Mouse (Mus musculus) CH12.LX (cell line): ENCODE measurements around the gene Ggps1. TPM values are rescaled to one million over a fixed set of nuclear protein-coding genes. Genes with fewer than 3 reads are reported as not detected.

Experiments used
- DNase-seq: peaks from one replicate; pipeline ENCODE4 v3.0.0-alpha.2; 2013; ENCODE audit errors: extremely low read depth
- H3K27ac ChIP-seq: 2 replicates; pipeline ENCODE4 v1.5.1; 2012; ENCODE audit warnings: low read depth, mild to moderate bottlenecking, control low read depth, moderate library complexity; ENCODE audit not compliant: insufficient read depth
- H3K27me3 ChIP-seq: replicated peaks from 2 replicates; pipeline ENCODE3; 2012; ENCODE audit warnings: inconsistent platforms
- H3K36me3 ChIP-seq, 2 experiments: replicated peaks in 1 of 2; 2 replicates each; pipeline versions ENCODE3 to v1.6.1; 2012; ENCODE audit warnings: inconsistent platforms in 1 of 2, low read length in 1 of 2, mild to moderate bottlenecking in 1 of 2, mixed read lengths in 1 of 2, moderate library complexity in 1 of 2; ENCODE audit not compliant: control insufficient read depth in 1 of 2, insufficient read depth in 1 of 2
- H3K4me1 ChIP-seq, 2 experiments: 2 replicates each; pipeline ENCODE4 v1.6.1; 2012; ENCODE audit warnings: inconsistent platforms in 1 of 2, moderate library complexity in 1 of 2; ENCODE audit not compliant: insufficient read depth in 2 of 2, control insufficient read depth in 1 of 2
- H3K4me2 ChIP-seq: 2 replicates; pipeline ENCODE4 v1.6.1; 2012; ENCODE audit warnings: low read depth, mild to moderate bottlenecking, control low read depth; ENCODE audit not compliant: poor library complexity, insufficient read depth, severe bottlenecking
- H3K4me3 ChIP-seq, 3 experiments: fragments of 150-350 bp in 1 of 3; sonication (generic) in 1 of 3; replicated peaks in 1 of 3; 2 replicates each; pipeline versions ENCODE3 to v1.5.1; 2011 to 2012; ENCODE audit warnings: low read depth in 2 of 3, low read length in 2 of 3, mild to moderate bottlenecking in 2 of 3, moderate library complexity in 2 of 3, control low read depth in 1 of 3, improper control_type of control experiment in 1 of 3, inconsistent platforms in 1 of 3, mixed read lengths in 1 of 3; ENCODE audit not compliant: poor library complexity in 1 of 3
- H3K79me2 ChIP-seq: replicated peaks from 2 replicates; pipeline ENCODE4 v1.6.1; 2012; ENCODE audit warnings: mild to moderate bottlenecking, moderate library complexity; ENCODE audit not compliant: control insufficient read depth, poor library complexity, insufficient read depth, severe bottlenecking; ENCODE audit errors: extremely low read depth
- H3K9ac ChIP-seq: 2 replicates; pipeline ENCODE4 v1.6.1; 2012; ENCODE audit warnings: low read depth, mild to moderate bottlenecking, control low read depth, moderate library complexity; ENCODE audit not compliant: insufficient read depth
- H3K9me3 ChIP-seq: replicated peaks from 2 replicates; pipeline ENCODE3; 2012; ENCODE audit warnings: low read length, inconsistent platforms, mixed read lengths
- BHLHE40 ChIP-seq: IDR thresholded peaks from 2 replicates; pipeline ENCODE4 v1.6.1; 2011; ENCODE audit warnings: mild to moderate bottlenecking, low read depth, low read length, improper control_type of control experiment
- CHD1 ChIP-seq: IDR thresholded peaks from 2 replicates; pipeline ENCODE4 v1.6.1; 2012; ENCODE audit warnings: low read depth, low read length, improper control_type of control experiment, inconsistent platforms
- EP300 ChIP-seq: IDR thresholded peaks from 2 replicates; pipeline ENCODE4 v1.6.1; 2011; ENCODE audit warnings: low read length, improper control_type of control experiment
- ETS1 ChIP-seq: conservative IDR thresholded peaks from 2 replicates; pipeline ENCODE4 v1.6.1; 2012; ENCODE audit warnings: low read depth, mild to moderate bottlenecking, inconsistent platforms, low read length, improper control_type of control experiment, moderate library complexity
- HCFC1 ChIP-seq: IDR thresholded peaks from 2 replicates; pipeline ENCODE4 v1.6.1; 2012; ENCODE audit warnings: low read depth, mild to moderate bottlenecking, inconsistent platforms, low read length, improper control_type of control experiment
- IRF4 ChIP-seq: IDR thresholded peaks from 2 replicates; pipeline ENCODE4 v1.6.1; 2014; ENCODE audit warnings: low read depth, mild to moderate bottlenecking, inconsistent platforms, low read length, improper control_type of control experiment
- JUN ChIP-seq: IDR thresholded peaks from 2 replicates; pipeline ENCODE4 v1.6.1; 2011; ENCODE audit warnings: low read depth, mild to moderate bottlenecking, low read length, improper control_type of control experiment, moderate library complexity; ENCODE audit not compliant: insufficient read depth
- JUND ChIP-seq: conservative IDR thresholded peaks from 2 replicates; pipeline ENCODE4 v1.6.1; 2011; ENCODE audit warnings: low read depth, low read length, improper control_type of control experiment
- MAX ChIP-seq: IDR thresholded peaks from 2 replicates; pipeline ENCODE4 v1.6.1; 2011; ENCODE audit warnings: low read length, improper control_type of control experiment
- MEF2A ChIP-seq: IDR thresholded peaks from 2 replicates; pipeline ENCODE4 v1.6.1; 2014; ENCODE audit warnings: low read depth, mild to moderate bottlenecking, inconsistent platforms, low read length, improper control_type of control experiment, borderline replicate concordance
- MXI1 ChIP-seq: IDR thresholded peaks from 2 replicates; pipeline ENCODE4 v1.6.1; 2011; ENCODE audit warnings: mild to moderate bottlenecking, low read depth, low read length, improper control_type of control experiment
- MYC ChIP-seq: IDR thresholded peaks from 2 replicates; pipeline ENCODE4 v1.6.1; 2011; ENCODE audit warnings: low read depth, mild to moderate bottlenecking, improper control_type of control experiment, low read length
- PAX5 ChIP-seq: IDR thresholded peaks from 2 replicates; pipeline ENCODE4 v1.6.1; 2012; ENCODE audit warnings: low read length, inconsistent platforms, mixed read lengths
- RCOR1 ChIP-seq: conservative IDR thresholded peaks from 2 replicates; pipeline ENCODE4 v1.6.1; 2012; ENCODE audit warnings: low read depth, mild to moderate bottlenecking, inconsistent platforms, low read length, improper control_type of control experiment
- SIN3A ChIP-seq: IDR thresholded peaks from 2 replicates; pipeline ENCODE4 v1.6.1; 2012; ENCODE audit warnings: low read length, improper control_type of control experiment, inconsistent platforms
- TBP ChIP-seq: conservative IDR thresholded peaks from 2 replicates; pipeline ENCODE4 v1.6.1; 2011; ENCODE audit warnings: low read depth, low read length, improper control_type of control experiment
- UBTF ChIP-seq: IDR thresholded peaks from 2 replicates; pipeline ENCODE4 v1.6.1; 2012; ENCODE audit warnings: low read depth, mild to moderate bottlenecking, inconsistent platforms, low read length, improper control_type of control experiment, moderate library complexity
- ZC3H11A ChIP-seq: IDR thresholded peaks from 2 replicates; pipeline ENCODE4 v1.6.1; 2012; ENCODE audit warnings: low read depth, mild to moderate bottlenecking, inconsistent platforms, low read length, improper control_type of control experiment
- dilution Hi-C: fragments of 300-500 bp; cut with MboI; formaldehyde crosslinking; loops from 2 replicates; pipeline ENCODE4 v1.14.3; 2020; ENCODE audit warnings: low sequenced_read_pairs; ENCODE audit not compliant: extremely low pct_unique_long_range_greater_than_20kb, extremely low pct_ligation_motif_present
- in situ Hi-C: fragments of 300-500 bp; cut with MboI; formaldehyde crosslinking; loops from 3 replicates; pipeline ENCODE4 v1.14.3; 2019; ENCODE audit warnings: low sequenced_read_pairs, low pct_ligation_motif_present, low pct_unique_long_range_greater_than_20kb, mixed read lengths
- polyA plus RNA-seq: library from polyadenylated mRNA; unstranded; fragments of >175 nt; gene quantifications from 2 replicates; pipeline ENCODE4 v1.2.1, GENCODE M21; 2012; ENCODE audit warnings: low read depth; ENCODE audit not compliant: insufficient read length
- total RNA-seq, 2 experiments: library from RNA; depleted of rRNA; stranded (reverse); fragments of 300-350 nt in 1 of 2; fragments of >200 nt in 1 of 2; gene quantifications; 2 replicates each; pipeline ENCODE4 v1.2.3; 2012 to 2014

Gene Ggps1
- total and polyA plus RNA-seq, 3 experiments: 21.6 to 48.7 (median 38.0) TPM

DNA sequence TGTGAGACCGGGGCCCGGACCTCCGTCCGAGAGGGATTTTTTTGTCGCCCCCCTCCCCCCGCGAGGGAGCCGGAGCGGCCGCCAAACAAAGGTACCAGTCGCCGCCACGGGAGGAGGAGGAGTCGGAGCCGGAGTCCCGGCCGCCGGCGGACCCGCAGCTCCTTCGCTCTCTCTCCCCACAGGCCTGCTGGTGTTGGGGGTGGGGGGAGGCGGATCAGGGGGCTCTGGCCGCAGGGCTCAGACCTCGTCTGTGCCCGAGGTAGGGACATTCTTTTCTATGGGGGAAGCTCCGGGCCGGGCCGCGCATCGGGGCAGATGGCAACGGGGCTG, 619 bp upstream of the Ggps1 start:
- no peak for DNase-seq
- TF ChIP-seq UBTF (peak; percentile 55; the same call in 1 of the 2 replicates), JUND (no peak), MXI1 (peak; percentile 3; the same call in 1 of the 2 replicates)
- H3K9ac ChIP-seq: peak overlapping the region; percentile 95
- peak overlapping the region; percentile 69 to 94 (median 88) for H3K4me3 ChIP-seq
- H3K9me3 ChIP-seq: no peaks in the 10 kb centered on the region
- in situ Hi-C loops (no loop called here), dilution Hi-C loops (no loop called here)
- H3K36me3 ChIP-seq: peaks cover 3 to 26% of the 10 kb centered on the region in 2 experiments
- no peak overlapping the region for H3K4me2 ChIP-seq
- peaks cover 62% of the 10 kb centered on the region for H3K79me2 ChIP-seq
- no peaks in the 10 kb centered on the region for H3K27me3 ChIP-seq
- peak overlapping the region; percentile 83 for H3K27ac ChIP-seq
- H3K4me1 ChIP-seq: peaks cover 7 to 45% of the 10 kb centered on the region in 2 experiments

- Histone ChIP-seq H3K4me2 (peak overlapping the region; percentile 95), H3K36me3 (peaks cover 3 to 25% of the 10 kb centered on the region in 2 experiments), H3K4me1 (peaks cover 3 to 31% of the 10 kb centered on the region in 2 experiments), H3K9ac (peak overlapping the region; percentile 74), H3K9me3 (no peaks in the 10 kb centered on the region), H3K79me2 (peaks cover 53% of the 10 kb centered on the region), H3K27me3 (no peaks in the 10 kb centered on the region), H3K27ac (peak overlapping the region; percentile 80), H3K4me3 (peak overlapping the region; percentile 68 to 88 (median 71))
- in situ Hi-C loops: no loop called here
- no peak for TF ChIP-seq PAX5
- TF ChIP-seq EP300: peak; percentile 86
- peak; percentile 65 for TF ChIP-seq ETS1
- peak; percentile 92 for TF ChIP-seq SIN3A
- TF ChIP-seq JUND: peak; percentile 98
- TF ChIP-seq JUN: peak; percentile 78
- TF ChIP-seq IRF4: peak; percentile 94
- peak; percentile 29; the same call in 1 of the 2 replicates for TF ChIP-seq MAX
- 0 out of 2 replicates have a peak, but pooled peaks have one; percentile 55 for TF ChIP-seq RCOR1
- TF ChIP-seq MXI1: peak; percentile 53; the same call in 1 of the 2 replicates
- TF ChIP-seq BHLHE40: 0 out of 2 replicates have a peak, but pooled peaks have one; percentile 19
- TF ChIP-seq ZC3H11A: no peak
- TF ChIP-seq HCFC1: no peak
- peak; percentile 50; the same call in 1 of the 2 replicates for TF ChIP-seq MYC
- TF ChIP-seq MEF2A: peak; percentile 42; the same call in 1 of the 2 replicates
- TF ChIP-seq UBTF: no peak
- peak; percentile 75; the same call in 1 of the 2 replicates for TF ChIP-seq TBP
- peak; percentile 17; the same call in 1 of the 2 replicates for TF ChIP-seq CHD1
- DNase-seq: peak; percentile 56
- dilution Hi-C loops: no loop called here
Measured at GRCm38 (mm10) chr13:14062209-14063012, 877 bp downstream of the Ggps1 start.
